Mouse (Mus musculus): ENCODE measurements around the gene Adcyap1r1.

GRCm38 (mm10) chr6:55466301-55466761 lies 14.6 kb downstream of the Adcyap1r1 start:
- TF ChIP-seq CTCF (conservative IDR thresholded peaks at IDR 0.05 in 1 of 2, IDR thresholded peaks at IDR 0.05 in 1 of 2; ENCODE audit: low read depth in 2 of 2, low read length in 2 of 2) (no peak), NELFE (IDR thresholded peaks at IDR 0.05; ENCODE audit: low read depth, low read length) (no peak), TCF12 (IDR thresholded peaks at IDR 0.05; ENCODE audit: low read depth, low read length) (no peak), EP300 (IDR thresholded peaks at IDR 0.05; ENCODE audit: low read length) (no peak), ZNF384 (IDR thresholded peaks at IDR 0.05; ENCODE audit: low read depth, low read length) (no peak), MAZ (IDR thresholded peaks at IDR 0.05; ENCODE audit: low read depth, low read length) (no peak), UBTF (IDR thresholded peaks at IDR 0.05; ENCODE audit: low read depth, low read length) (no peak)

Data from CH12.LX (cell line).